Mouse (Mus musculus): Measurements from ENCODE around the gene Gm15217.

DNA sequence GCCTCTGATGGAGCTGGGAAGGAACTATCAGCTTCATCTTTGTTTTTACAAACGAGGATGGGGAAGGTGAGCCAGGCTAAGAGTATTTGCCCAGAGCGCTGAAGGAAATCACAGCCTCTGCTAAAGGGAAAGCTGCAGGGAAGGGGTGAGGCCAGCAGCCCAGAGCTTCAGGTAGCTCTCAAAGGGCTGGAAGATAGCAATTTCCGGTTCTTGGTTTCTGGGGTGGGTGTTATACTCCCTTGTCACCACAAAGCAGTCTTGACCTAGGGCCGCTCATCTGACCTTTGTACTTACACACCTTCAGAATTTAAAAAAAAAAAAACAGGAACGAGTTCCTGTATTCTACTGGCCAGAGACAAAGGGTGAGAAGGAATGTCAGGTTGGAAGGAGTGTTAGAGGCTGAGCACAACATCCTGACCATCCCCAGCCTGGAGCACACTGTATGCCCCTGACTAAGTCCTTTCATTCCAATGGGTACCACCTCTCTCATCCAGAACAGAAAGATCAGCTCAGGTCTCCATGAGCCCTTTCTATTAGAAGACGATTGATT is 12.5 kb downstream of the Gm15217 start:
- no peak for TF ChIP-seq MAFK (IDR thresholded peaks at IDR 0.05; ENCODE audit: insufficient read depth, low read depth, low read length)
- TF ChIP-seq CHD2 (IDR thresholded peaks at IDR 0.05; ENCODE audit: low read depth, low read length): no peak
- no peak for TF ChIP-seq HCFC1 (IDR thresholded peaks at IDR 0.05; ENCODE audit: borderline replicate concordance, insufficient read depth, low read length)
- TF ChIP-seq ZNF384 (IDR thresholded peaks at IDR 0.05; ENCODE audit: low read depth, low read length): peak; percentile 89
- TF ChIP-seq ZC3H11A (IDR thresholded peaks at IDR 0.05; ENCODE audit: borderline replicate concordance, low read depth, low read length): no peak
